Mouse (Mus musculus): ENCODE measurements around the gene Adcyap1. TPM values are rescaled to one million over a fixed set of nuclear protein-coding genes. Genes with fewer than 3 reads are reported as not detected.

The Adcyap1 gene
- polyA plus RNA-seq (2017; shearing (Covaris generic)) = under 1 TPM in 1 of 2 experiments, not detected in 1; 0.20 TPM

- ATAC-seq = no peak
Observed at GRCm38 (mm10) chr17:93198717-93199116, at the start of gene Adcyap1. Gene Adcyap1 (plus strand): TSS chr17:93199017.

- peak; percentile 32 for ATAC-seq
Observed at GRCm38 (mm10) chr17:93158280-93158851, 40.5 kb upstream of the Adcyap1 start.

- no peak for ATAC-seq
Observed at GRCm38 (mm10) chr17:93169572-93169971, 29.2 kb upstream of the Adcyap1 start.

- ATAC-seq = no peak
Observed at GRCm38 (mm10) chr17:93196846-93197245, 2.0 kb upstream of the Adcyap1 start.

- no peak for ATAC-seq
Observed at GRCm38 (mm10) chr17:93198213-93198612, 604 bp upstream of the Adcyap1 start.

- ATAC-seq = no peak
Observed at GRCm38 (mm10) chr17:93199218-93199617, 401 bp downstream of the Adcyap1 start.

GRCm38 (mm10) chr17:93199747-93200146 lies 930 bp downstream of the Adcyap1 start:
- no peak for ATAC-seq

GRCm38 (mm10) chr17:93200386-93201264 lies 1.8 kb downstream of the Adcyap1 start:
- no peak for ATAC-seq

- no peak for ATAC-seq
Observed at GRCm38 (mm10) chr17:93201265-93201925, 2.6 kb downstream of the Adcyap1 start.

GRCm38 (mm10) chr17:93202165-93203075 lies 3.6 kb downstream of the Adcyap1 start:
- ATAC-seq = no peak

GRCm38 (mm10) chr17:93203076-93204031 lies 4.5 kb downstream of the Adcyap1 start:
- ATAC-seq = no peak

GRCm38 (mm10) chr17:93217785-93218184 lies 19.0 kb downstream of the Adcyap1 start:
- ATAC-seq = no peak

- ATAC-seq = no peak
Observed at GRCm38 (mm10) chr17:93218640-93219039, 19.8 kb downstream of the Adcyap1 start.

GRCm38 (mm10) chr17:93237355-93237754 lies 38.5 kb downstream of the Adcyap1 start:
- no peak for ATAC-seq

Measured in activated CD4-positive, CD25-positive, alpha-beta regulatory T cell, adult 4 months (primary cell).